Mouse (Mus musculus) yolk sac, embryonic 10.5 days (tissue): ENCODE measurements around the gene Gm28897.
"Not testable (repeated sequence)": the region's sequence is repeated elsewhere in the genome, so short reads cannot be mapped to it uniquely, and the experiment has no call there.

Experiments used
- DNase-seq: peaks from one replicate; pipeline ENCODE4 v3.0.0-alpha.2; 2017; ENCODE audit warnings: low spot score

The Gm28897 gene

DNA sequence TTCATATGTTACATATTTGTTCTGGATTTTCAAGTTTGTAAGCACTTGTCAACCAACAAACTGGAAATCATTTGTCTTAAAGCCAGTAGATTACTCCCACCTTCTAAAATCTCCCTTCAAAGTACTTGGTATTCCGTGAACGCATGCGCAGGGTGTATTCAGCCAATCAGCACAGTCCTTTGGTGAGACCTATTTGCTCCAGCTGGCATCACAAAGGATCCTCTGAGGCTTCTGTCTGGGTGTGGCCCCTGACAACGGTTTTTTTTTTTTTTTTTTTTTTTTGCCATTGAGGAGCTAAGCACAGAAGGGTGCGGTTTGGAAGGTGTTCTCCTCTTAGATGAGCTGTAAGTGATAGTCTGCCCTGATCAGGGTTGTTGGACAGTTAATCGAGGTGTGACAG, at the start of gene Gm28897:
Gm28897 (plus strand) TSS at position 301 of the 400 bp plus-strand sequence.
- not testable (repeated sequence) for DNase-seq
